Mouse (Mus musculus) midbrain, embryonic 11.5 days (tissue): Measurements from ENCODE around the gene Grrp1. TPM values are rescaled to one million over a fixed set of nuclear protein-coding genes. Genes with fewer than 3 reads are reported as not detected.
"Not testable (repeated sequence)": the region's sequence is repeated elsewhere in the genome, so short reads cannot be mapped to it uniquely, and the experiment has no call there.

ENCODE experiments used
- ATAC-seq: fragments of 200-750 bp; cut with Nextera tagmentation; 2 replicates; pipeline ENCODE4 v1.8.0; 2017; ENCODE audit warnings: moderate TSS enrichment, moderate library complexity; ENCODE audit not compliant: low FRiP score
- DNase-seq: peaks from one replicate; pipeline ENCODE4 v3.0.0; 2015; ENCODE audit warnings: low spot score; ENCODE audit errors: missing footprints
- H3K27ac ChIP-seq: fragments of 300-500 bp; sonication (generic); 2 replicates; pipeline ENCODE4 v1.5.1; 2014; ENCODE audit warnings: low read depth, low read length
- H3K27me3 ChIP-seq: fragments of 300-500 bp; sonication (generic); 2 replicates; pipeline ENCODE4 v1.6.1; 2014; ENCODE audit warnings: mild to moderate bottlenecking, low read length, moderate library complexity, mixed read lengths; ENCODE audit not compliant: control insufficient read depth, insufficient read depth
- H3K36me3 ChIP-seq: fragments of 300-500 bp; sonication (generic); 2 replicates; pipeline ENCODE4 v1.6.1; 2014; ENCODE audit warnings: mild to moderate bottlenecking, low read length, moderate library complexity, mixed read lengths; ENCODE audit not compliant: control insufficient read depth, insufficient read depth
- H3K4me1 ChIP-seq: fragments of 300-500 bp; sonication (generic); 2 replicates; pipeline ENCODE4 v1.6.1; 2014; ENCODE audit warnings: low read length; ENCODE audit not compliant: control insufficient read depth, insufficient read depth
- H3K4me2 ChIP-seq: fragments of 300-500 bp; sonication (generic); 2 replicates; pipeline ENCODE4 v1.6.1; 2014; ENCODE audit warnings: mild to moderate bottlenecking, moderate library complexity
- H3K4me3 ChIP-seq: fragments of 300-500 bp; sonication (generic); 2 replicates; pipeline ENCODE4 v1.5.1; 2014; ENCODE audit warnings: low read depth, low read length
- H3K9ac ChIP-seq: fragments of 300-500 bp; sonication (generic); 2 replicates; pipeline ENCODE4 v1.6.1; 2014; ENCODE audit warnings: low read length
- H3K9me3 ChIP-seq: fragments of 300-500 bp; sonication (generic); 2 replicates; pipeline ENCODE4 v1.6.1; 2016; ENCODE audit warnings: low read length; ENCODE audit not compliant: control insufficient read depth
- WGBS: fragments of 180-500 bp; shearing (Covaris S2); extraction: QIAGEN DNeasy Blood & Tissue Kit; methylation state at CpG from one replicate; pipeline ENCODE4 v1.1.7; 2014; 5-methylcytosine and 5-hydroxymethylcytosine counted together
- polyA plus RNA-seq: library from polyadenylated mRNA; unstranded; fragments of >200 nt; fragmentation: Nextera tagmentation; extraction: Ambion mirVana; gene quantifications from 2 replicates; pipeline ENCODE4 v1.2.1, GENCODE M21; 2014

Grrp1 gene
- polyA plus RNA-seq, 1 experiment from 2014 or later, result 5.1 TPM

- DNase-seq (peak; percentile 81), ATAC-seq (no peak)
- no peak overlapping the region for H3K27ac ChIP-seq
- H3K27me3 ChIP-seq, result no peaks in the 10 kb centered on the region
- no peak overlapping the region for H3K4me3 ChIP-seq
- peak overlapping the region; percentile 13; the same call in 1 of the 2 replicates for H3K4me2 ChIP-seq
- no peak overlapping the region for H3K9ac ChIP-seq
- peaks cover 10% of the 10 kb centered on the region for H3K36me3 ChIP-seq
- 7% methylated on average over 14 of the region's 14 CpGs for WGBS
- H3K4me1 ChIP-seq, result no peaks in the 10 kb centered on the region
- H3K9me3 ChIP-seq, result no peaks in the 10 kb centered on the region
These were observed 19.8 kb upstream of the Grrp1 start for GRCm38 (mm10) chr4:134273417-134274345.

- DNase-seq, result peak; percentile 69
- no peaks in the 10 kb centered on the region for H3K4me1 ChIP-seq
- no peak overlapping the region for H3K27ac ChIP-seq
- H3K27me3 ChIP-seq, result no peaks in the 10 kb centered on the region
- H3K4me2 ChIP-seq, result peak overlapping the region; percentile 13; the same call in 1 of the 2 replicates
- no peak overlapping the region for H3K9ac ChIP-seq
- H3K9me3 ChIP-seq, result no peaks in the 10 kb centered on the region
- H3K36me3 ChIP-seq, result peaks cover 4% of the 10 kb centered on the region; the same call in 1 of the 2 replicates
- ATAC-seq, result no peak
- no peak overlapping the region for H3K4me3 ChIP-seq
- 38% methylated on average over 12 of the region's 13 CpGs for WGBS
These were observed 19.0 kb upstream of the Grrp1 start for GRCm38 (mm10) chr4:134272731-134273416.

- Histone ChIP-seq H3K36me3 (peaks cover under 1% of the 10 kb centered on the region; the same call in 1 of the 2 replicates), H3K9ac (no peak overlapping the region), H3K4me2 (no peak overlapping the region), H3K27me3 (no peaks in the 10 kb centered on the region), H3K4me1 (no peaks in the 10 kb centered on the region), H3K9me3 (no peaks in the 10 kb centered on the region), H3K4me3 (no peak overlapping the region), H3K27ac (no peak overlapping the region)
- DNase-seq (peak; percentile 39), ATAC-seq (no peak)
- WGBS, result 85% methylated on average over 7 of the region's 7 CpGs
These were observed 18.1 kb upstream of the Grrp1 start for GRCm38 (mm10) chr4:134271979-134272378.

- not testable (repeated sequence) for H3K9ac ChIP-seq, H3K4me2 ChIP-seq, ATAC-seq, H3K4me1 ChIP-seq, H3K36me3 ChIP-seq, H3K4me3 ChIP-seq, H3K27me3 ChIP-seq, H3K9me3 ChIP-seq, H3K27ac ChIP-seq
- DNase-seq, result peak; percentile 26
These were observed 15.7 kb upstream of the Grrp1 start for GRCm38 (mm10) chr4:134269622-134270021.

GRCm38 (mm10) chr4:134268102-134268655 is 14.3 kb upstream of the Grrp1 start:
- no peak for ATAC-seq
- Histone ChIP-seq H3K36me3 (no peaks in the 10 kb centered on the region), H3K27ac (no peak overlapping the region), H3K4me3 (no peak overlapping the region), H3K4me2 (no peak overlapping the region), H3K4me1 (no peaks in the 10 kb centered on the region), H3K9ac (no peak overlapping the region), H3K27me3 (no peaks in the 10 kb centered on the region), H3K9me3 (no peaks in the 10 kb centered on the region)
- 88% methylated on average over 19 of the region's 19 CpGs for WGBS
- DNase-seq, result peak; percentile 49

- no peak for ATAC-seq
- Histone ChIP-seq H3K4me2 (no peak overlapping the region), H3K4me3 (no peak overlapping the region), H3K4me1 (no peaks in the 10 kb centered on the region), H3K27me3 (no peaks in the 10 kb centered on the region), H3K9me3 (no peaks in the 10 kb centered on the region), H3K27ac (no peak overlapping the region), H3K9ac (no peak overlapping the region), H3K36me3 (no peaks in the 10 kb centered on the region)
- DNase-seq, result peak; percentile 44
- WGBS, result 74% methylated on average over 9 of the region's 9 CpGs
These were observed 12.1 kb upstream of the Grrp1 start for GRCm38 (mm10) chr4:134265860-134266585.

- peak; percentile 91 for DNase-seq
- WGBS, result 38% methylated on average over 6 of the region's 6 CpGs
These were observed 9.3 kb upstream of the Grrp1 start for GRCm38 (mm10) chr4:134263191-134263590.

GRCm38 (mm10) chr4:134258354-134258753 is 4.4 kb upstream of the Grrp1 start:
- 60% methylated on average over 11 of the region's 11 CpGs for WGBS
- H3K27ac ChIP-seq, result no peak overlapping the region
- no peak overlapping the region for H3K9ac ChIP-seq
- no peak overlapping the region for H3K4me2 ChIP-seq
- ATAC-seq, result no peak
- no peaks in the 10 kb centered on the region for H3K9me3 ChIP-seq
- H3K27me3 ChIP-seq, result peaks cover 8% of the 10 kb centered on the region
- DNase-seq, result no peak
- H3K4me3 ChIP-seq, result no peak overlapping the region
- H3K36me3 ChIP-seq, result no peaks in the 10 kb centered on the region
- peaks cover 38% of the 10 kb centered on the region for H3K4me1 ChIP-seq

More at GRCm38 (mm10) chr4:134263191-134263590, 9.3 kb upstream of the Grrp1 start:
- Histone ChIP-seq H3K4me3 (no peak overlapping the region), H3K9me3 (no peaks in the 10 kb centered on the region), H3K27me3 (no peaks in the 10 kb centered on the region), H3K4me2 (no peak overlapping the region), H3K9ac (no peak overlapping the region), H3K4me1 (no peaks in the 10 kb centered on the region), H3K36me3 (no peaks in the 10 kb centered on the region), H3K27ac (no peak overlapping the region)
- ATAC-seq, result no peak
